Mouse (Mus musculus): ENCODE data around the gene Slain1.
"Not testable (repeated sequence)": the region's sequence is repeated elsewhere in the genome, so short reads cannot be mapped to it uniquely, and the experiment has no call there.

Slain1 gene

DNA sequence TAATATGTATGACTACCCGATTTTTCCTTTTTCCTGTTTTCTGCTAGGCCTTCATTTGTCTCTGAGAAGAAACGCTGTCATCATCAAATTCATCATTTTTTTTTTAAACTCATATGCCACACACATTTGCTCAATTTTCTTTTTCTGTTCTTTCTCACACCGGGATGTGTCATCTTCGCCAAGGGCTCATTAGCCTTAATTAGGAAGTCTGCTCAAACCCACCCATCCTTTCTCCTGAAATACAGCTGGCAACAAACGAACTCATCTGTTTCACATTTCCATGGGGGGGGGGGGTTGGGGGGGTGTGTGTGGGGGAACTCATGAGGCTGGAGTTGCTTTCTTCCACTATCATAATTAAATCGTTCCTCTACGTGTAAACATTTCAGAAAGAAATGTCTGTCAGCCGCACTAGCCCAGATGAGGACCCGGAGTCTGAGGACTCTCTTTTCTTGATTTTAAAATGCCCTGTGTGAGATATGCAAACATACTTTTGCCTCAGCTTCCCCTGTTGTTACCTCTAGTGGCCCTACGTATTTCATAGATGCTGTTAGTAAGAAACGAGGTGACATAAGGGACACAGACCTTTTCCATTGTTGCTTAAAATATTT is 79.8 kb downstream of the Slain1 start:
- TF ChIP-seq CTCF (conservative IDR thresholded peaks at IDR 0.05; ENCODE audit: low read length): no peak
- no peak for TF ChIP-seq NANOG (IDR thresholded peaks at IDR 0.05; ENCODE audit: borderline replicate concordance, low read length)
- no peak for TF ChIP-seq POU5F1 (IDR thresholded peaks at IDR 0.05; ENCODE audit: borderline replicate concordance, low read length)
- Histone ChIP-seq H3K9me3 (ENCODE audit: low read length) (peaks cover 18% of the 10 kb centered on the region), H3K36me3 (ENCODE audit: insufficient read depth, low read length) (no peaks in the 10 kb centered on the region), H3K4me3 (replicated peaks; ENCODE audit: low read length) (no peak overlapping the region), H3K27me3 (ENCODE audit: insufficient read depth, low read length) (peaks cover 7% of the 10 kb centered on the region; the same call in 1 of the 2 replicates), H3K4me1 (replicated peaks; ENCODE audit: low read depth, low read length) (peaks cover 16% of the 10 kb centered on the region)

GRCm38 (mm10) chr14:103732626-103733025 is 82.6 kb downstream of the Slain1 start:
- TF ChIP-seq CTCF (conservative IDR thresholded peaks at IDR 0.05; ENCODE audit: low read length) (peak; percentile 66), NANOG (IDR thresholded peaks at IDR 0.05; ENCODE audit: borderline replicate concordance, low read length) (no peak), POU5F1 (IDR thresholded peaks at IDR 0.05; ENCODE audit: borderline replicate concordance, low read length) (no peak)
- peaks cover 5% of the 10 kb centered on the region for H3K9me3 ChIP-seq (ENCODE audit: low read length)
- H3K4me1 ChIP-seq (replicated peaks; ENCODE audit: low read depth, low read length): peaks cover 16% of the 10 kb centered on the region
- H3K4me3 ChIP-seq (replicated peaks; ENCODE audit: low read length): no peak overlapping the region
- H3K36me3 ChIP-seq (ENCODE audit: insufficient read depth, low read length): no peaks in the 10 kb centered on the region
- peaks cover 2% of the 10 kb centered on the region; the same call in 1 of the 2 replicates for H3K27me3 ChIP-seq (ENCODE audit: insufficient read depth, low read length)

GRCm38 (mm10) chr14:103741216-103741615 is 91.2 kb downstream of the Slain1 start:
- no peaks in the 10 kb centered on the region for H3K4me1 ChIP-seq (replicated peaks; ENCODE audit: low read depth, low read length)

GRCm38 (mm10) chr14:103742150-103742549 is 92.1 kb downstream of the Slain1 start:
- H3K27me3 ChIP-seq (ENCODE audit: insufficient read depth, low read length): no peaks in the 10 kb centered on the region
- no peaks in the 10 kb centered on the region for H3K4me1 ChIP-seq (replicated peaks; ENCODE audit: low read depth, low read length)
- no peaks in the 10 kb centered on the region for H3K9me3 ChIP-seq (ENCODE audit: low read length)
- no peak overlapping the region for H3K4me3 ChIP-seq (replicated peaks; ENCODE audit: low read length)
- H3K36me3 ChIP-seq (ENCODE audit: insufficient read depth, low read length): no peaks in the 10 kb centered on the region
- TF ChIP-seq POU5F1 (IDR thresholded peaks at IDR 0.05; ENCODE audit: borderline replicate concordance, low read length) (no peak), NANOG (IDR thresholded peaks at IDR 0.05; ENCODE audit: borderline replicate concordance, low read length) (no peak), CTCF (conservative IDR thresholded peaks at IDR 0.05; ENCODE audit: low read length) (no peak)

More at GRCm38 (mm10) chr14:103741216-103741615, 91.2 kb downstream of the Slain1 start:
- H3K4me3 ChIP-seq (replicated peaks; ENCODE audit: low read length): no peak overlapping the region
- H3K36me3 ChIP-seq (ENCODE audit: insufficient read depth, low read length): no peaks in the 10 kb centered on the region
- no peak for TF ChIP-seq POU5F1 (IDR thresholded peaks at IDR 0.05; ENCODE audit: borderline replicate concordance, low read length)
- TF ChIP-seq CTCF (conservative IDR thresholded peaks at IDR 0.05; ENCODE audit: low read length): no peak
- no peak for TF ChIP-seq NANOG (IDR thresholded peaks at IDR 0.05; ENCODE audit: borderline replicate concordance, low read length)
- H3K27me3 ChIP-seq (ENCODE audit: insufficient read depth, low read length): no peaks in the 10 kb centered on the region
- H3K9me3 ChIP-seq (ENCODE audit: low read length): no peaks in the 10 kb centered on the region

- no peaks in the 10 kb centered on the region for H3K4me1 ChIP-seq (replicated peaks; ENCODE audit: low read depth, low read length)
- TF ChIP-seq NANOG (IDR thresholded peaks at IDR 0.05; ENCODE audit: borderline replicate concordance, low read length) (no peak), CTCF (conservative IDR thresholded peaks at IDR 0.05; ENCODE audit: low read length) (no peak), POU5F1 (IDR thresholded peaks at IDR 0.05; ENCODE audit: borderline replicate concordance, low read length) (no peak)
- no peak overlapping the region for H3K4me3 ChIP-seq (replicated peaks; ENCODE audit: low read length)
- H3K9me3 ChIP-seq (ENCODE audit: low read length): no peaks in the 10 kb centered on the region
- H3K36me3 ChIP-seq (ENCODE audit: insufficient read depth, low read length): no peaks in the 10 kb centered on the region
- no peaks in the 10 kb centered on the region for H3K27me3 ChIP-seq (ENCODE audit: insufficient read depth, low read length)
Measured at GRCm38 (mm10) chr14:103747345-103747744, 97.3 kb downstream of the Slain1 start.

DNA sequence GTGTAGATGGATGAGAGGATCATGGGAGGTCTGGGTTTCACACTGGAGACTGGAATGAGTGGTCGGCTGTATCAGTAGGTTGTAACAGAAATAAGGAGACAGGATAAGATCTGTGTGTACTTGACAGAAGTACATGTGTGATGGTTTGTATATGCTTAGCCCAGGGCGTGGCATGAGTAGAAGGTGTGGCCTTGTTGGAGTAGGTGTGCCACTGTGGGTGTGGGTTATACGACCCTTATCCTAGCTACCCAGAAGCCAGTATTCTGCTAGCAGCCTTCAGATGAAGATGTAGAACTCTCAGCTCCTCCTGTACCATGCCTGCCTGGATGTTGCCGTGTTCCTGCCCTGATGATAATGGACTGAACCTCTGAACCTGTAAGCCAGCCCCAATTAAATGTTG is 100.6 kb downstream of the Slain1 start:
- not testable (repeated sequence) for H3K36me3 ChIP-seq (ENCODE audit: insufficient read depth, low read length); H3K27me3 ChIP-seq (ENCODE audit: insufficient read depth, low read length); H3K4me1 ChIP-seq (replicated peaks; ENCODE audit: low read depth, low read length); H3K4me3 ChIP-seq (replicated peaks; ENCODE audit: low read length); H3K9me3 ChIP-seq (ENCODE audit: low read length)

DNA sequence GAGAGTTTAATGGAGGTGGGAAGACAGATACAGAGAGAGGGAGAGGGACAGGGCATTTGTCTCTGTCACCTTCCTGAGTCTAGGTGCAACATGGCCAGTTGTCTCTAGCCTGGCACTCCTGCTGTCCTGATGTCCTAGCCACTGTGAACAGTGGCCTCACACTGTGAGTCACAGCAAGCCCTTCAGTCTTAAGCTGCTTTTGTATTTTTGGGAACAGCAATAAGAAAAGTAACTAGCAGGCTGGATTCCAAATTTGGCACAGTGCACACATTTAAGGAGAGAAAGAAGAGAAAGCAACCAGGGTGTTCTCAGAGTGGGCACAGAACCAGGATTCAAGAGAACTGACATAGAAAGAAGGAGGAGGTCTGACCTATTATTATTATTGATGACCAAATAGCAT is 101.4 kb downstream of the Slain1 start:
- H3K4me1 ChIP-seq (replicated peaks; ENCODE audit: low read depth, low read length): no peaks in the 10 kb centered on the region
- H3K4me3 ChIP-seq (replicated peaks; ENCODE audit: low read length): no peak overlapping the region
- 0 out of 2 replicates have a peak, but pooled peaks cover 4% of the 10 kb centered on the region for H3K9me3 ChIP-seq (ENCODE audit: low read length)
- H3K36me3 ChIP-seq (ENCODE audit: insufficient read depth, low read length): no peaks in the 10 kb centered on the region
- TF ChIP-seq POU5F1 (IDR thresholded peaks at IDR 0.05; ENCODE audit: borderline replicate concordance, low read length) (no peak), NANOG (IDR thresholded peaks at IDR 0.05; ENCODE audit: borderline replicate concordance, low read length) (no peak), CTCF (conservative IDR thresholded peaks at IDR 0.05; ENCODE audit: low read length) (no peak)
- no peaks in the 10 kb centered on the region for H3K27me3 ChIP-seq (ENCODE audit: insufficient read depth, low read length)

DNA sequence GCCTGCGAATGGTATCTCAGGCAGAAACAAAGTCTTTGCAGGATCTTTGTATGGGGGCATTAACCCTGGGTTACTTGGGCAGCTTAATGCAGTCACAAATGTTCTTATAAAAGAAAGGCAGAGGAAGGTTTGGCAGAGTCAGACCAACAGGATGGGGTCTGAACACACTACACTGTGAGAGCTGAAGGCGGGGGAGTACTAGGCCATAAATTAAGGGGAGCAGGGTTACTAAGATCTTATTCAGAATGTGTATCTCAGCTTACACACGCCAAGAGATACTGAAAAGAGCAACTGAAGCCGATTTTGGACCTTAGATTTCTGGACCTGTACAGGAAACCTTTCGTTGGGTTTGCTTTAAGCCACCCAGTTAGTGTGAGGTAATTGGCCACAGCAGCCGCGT is 102.7 kb downstream of the Slain1 start:
- no peak overlapping the region for H3K4me3 ChIP-seq (replicated peaks; ENCODE audit: low read length)
- no peaks in the 10 kb centered on the region for H3K27me3 ChIP-seq (ENCODE audit: insufficient read depth, low read length)
- H3K9me3 ChIP-seq (ENCODE audit: low read length): 0 out of 2 replicates have a peak, but pooled peaks cover 4% of the 10 kb centered on the region
- no peak for TF ChIP-seq POU5F1 (IDR thresholded peaks at IDR 0.05; ENCODE audit: borderline replicate concordance, low read length)
- TF ChIP-seq CTCF (conservative IDR thresholded peaks at IDR 0.05; ENCODE audit: low read length): no peak
- TF ChIP-seq NANOG (IDR thresholded peaks at IDR 0.05; ENCODE audit: borderline replicate concordance, low read length): no peak
- no peaks in the 10 kb centered on the region for H3K4me1 ChIP-seq (replicated peaks; ENCODE audit: low read depth, low read length)
- no peaks in the 10 kb centered on the region for H3K36me3 ChIP-seq (ENCODE audit: insufficient read depth, low read length)

- Histone ChIP-seq H3K4me3 (replicated peaks; ENCODE audit: low read length) (no peak overlapping the region), H3K9me3 (ENCODE audit: low read length) (0 out of 2 replicates have a peak, but pooled peaks cover 4% of the 10 kb centered on the region), H3K27me3 (ENCODE audit: insufficient read depth, low read length) (no peaks in the 10 kb centered on the region), H3K4me1 (replicated peaks; ENCODE audit: low read depth, low read length) (no peaks in the 10 kb centered on the region), H3K36me3 (ENCODE audit: insufficient read depth, low read length) (no peaks in the 10 kb centered on the region)
- no peak for TF ChIP-seq NANOG (IDR thresholded peaks at IDR 0.05; ENCODE audit: borderline replicate concordance, low read length)
- TF ChIP-seq CTCF (conservative IDR thresholded peaks at IDR 0.05; ENCODE audit: low read length): no peak
- no peak for TF ChIP-seq POU5F1 (IDR thresholded peaks at IDR 0.05; ENCODE audit: borderline replicate concordance, low read length)
Measured at GRCm38 (mm10) chr14:103754041-103754440, 104.0 kb downstream of the Slain1 start.

Measured in E14TG2a.4 (cell line).